Mouse (Mus musculus): ENCODE results near the gene Hsf2.

DNA sequence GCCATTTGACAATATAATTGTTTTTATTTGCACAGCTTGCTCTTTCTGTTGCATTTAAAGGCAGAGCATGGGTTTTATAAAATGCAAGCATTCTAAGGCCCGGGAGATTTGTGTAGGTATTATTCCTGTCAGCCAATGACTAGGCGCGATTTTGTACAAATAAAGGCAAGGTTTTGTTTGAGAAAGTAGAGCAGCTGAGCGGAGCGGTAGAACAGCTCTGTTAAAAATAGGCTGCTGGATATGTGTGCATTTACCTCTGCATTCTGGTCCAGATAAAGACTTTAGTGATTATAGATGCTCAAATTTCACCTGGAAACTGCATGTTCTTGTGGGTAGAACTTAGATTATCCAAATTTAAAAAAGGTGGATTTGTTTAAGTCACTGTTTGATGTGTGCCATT, 71.4 kb downstream of the Hsf2 start:
- TF ChIP-seq CTCF (conservative IDR thresholded peaks at IDR 0.05; ENCODE audit: insufficient read depth, insufficient read length, low read depth, low read length) (no peak), POLR2A (IDR thresholded peaks at IDR 0.05; ENCODE audit: low read depth, low read length) (no peak)

All from kidney, adult 2 months (tissue).